In genomic region chr9:64174341-64174740, GRCm38 (mm10) we compare ENCODE assay signal across 9 mouse cellular contexts. TPM values are rescaled to one million over a fixed set of nuclear protein-coding genes. Genes with fewer than 3 reads are reported as not detected.
DNase-seq lines count a peak whose midpoint lies in the region; ATAC-seq and TF ChIP-seq lines count a peak whose summit lies in the region.
"Had no signal": no experiment of that assay in that cellular context is flagged by ENCODE, and none has a peak within 500 bp of the region (broad histone marks: within the 10 kb centered on the region; RNA-seq: fewer than 3 reads in every experiment).

No protein-coding gene starts in this region.

- H3K4me2 ChIP-seq in embryonic facial prominence, embryonic 14.5 days (ENCODE audit: low read depth, low read length), result peak overlapping the region; percentile 92
- H3K4me2 ChIP-seq in neural tube, embryonic 13.5 days, result peak overlapping the region; percentile 94

- no peak for ATAC-seq in embryonic facial prominence, embryonic 14.5 days (ENCODE audit: low read depth)
- no peak for ATAC-seq in neural tube, embryonic 13.5 days (ENCODE audit: low read depth)
- ATAC-seq in cerebellum, adult (ENCODE audit: insufficient number of reproducible peaks, low FRiP score, low TSS enrichment), result no peak

- H3K4me3 ChIP-seq in layer of hippocampus, adult 2 months, result peak overlapping the region; percentile 81
- H3K4me3 ChIP-seq in embryonic facial prominence, embryonic 14.5 days (ENCODE audit: low read depth, low read length), result peak overlapping the region; percentile 56
- peak overlapping the region; percentile 68 for H3K4me3 ChIP-seq in limb, embryonic 10.5 days
- peak overlapping the region; percentile 77 for H3K4me3 ChIP-seq in neural tube, embryonic 13.5 days

- H3K27me3 ChIP-seq in embryonic facial prominence, embryonic 14.5 days (replicated peaks; ENCODE audit: control insufficient read depth, insufficient read depth, low read length), result no peaks in the 10 kb centered on the region
- no peaks in the 10 kb centered on the region for H3K27me3 ChIP-seq in limb, embryonic 10.5 days (ENCODE audit: low read depth, poor library complexity, severe bottlenecking)
- no peaks in the 10 kb centered on the region for H3K27me3 ChIP-seq in neural tube, embryonic 13.5 days

- H3K9me3 ChIP-seq in embryonic facial prominence, embryonic 14.5 days (ENCODE audit: control insufficient read depth, low read length), result no peaks in the 10 kb centered on the region
- H3K9me3 ChIP-seq in limb, embryonic 10.5 days (replicated peaks), result no peaks in the 10 kb centered on the region
- H3K9me3 ChIP-seq in neural tube, embryonic 13.5 days, result no peaks in the 10 kb centered on the region

- peak overlapping the region; percentile 76 for H3K9ac ChIP-seq in embryonic facial prominence, embryonic 14.5 days (ENCODE audit: low read depth, low read length)
- H3K9ac ChIP-seq in neural tube, embryonic 13.5 days, result peak overlapping the region; percentile 84

- DNase-seq in layer of hippocampus, adult 2 months (ENCODE audit: low spot score in 2 of 2), result no peak
- DNase-seq in layer of hippocampus, adult 18-20 months (ENCODE audit: low spot score in 2 of 2), result no peak
- no peak for DNase-seq in embryonic facial prominence, embryonic 14.5 days (ENCODE audit: low spot score)
- DNase-seq in limb, embryonic 10.5 days (ENCODE audit: low spot score), result no peak
- no peak for DNase-seq in cerebellum, adult 11 months
- DNase-seq in testis, postnatal 14 days (ENCODE audit: low spot score), result no peak
- DNase-seq: lung, adult 18-20 months had no signal

- TF ChIP-seq CTCF in layer of hippocampus, adult 2 months (conservative IDR thresholded peaks at IDR 0.05), result no peak

- H3K4me1 ChIP-seq in embryonic facial prominence, embryonic 14.5 days (ENCODE audit: control insufficient read depth, insufficient read depth, low read length), result peaks cover 11% of the 10 kb centered on the region; the same call in 1 of the 2 replicates
- peaks cover 16% of the 10 kb centered on the region for H3K4me1 ChIP-seq in limb, embryonic 10.5 days
- H3K4me1 ChIP-seq in neural tube, embryonic 13.5 days (replicated peaks), result peaks cover 30% of the 10 kb centered on the region

- peaks cover 43% of the 10 kb centered on the region for H3K36me3 ChIP-seq in embryonic facial prominence, embryonic 14.5 days (ENCODE audit: control insufficient read depth, insufficient read depth, low read length)
- H3K36me3 ChIP-seq in limb, embryonic 10.5 days, result peaks cover 51% of the 10 kb centered on the region
- H3K36me3 ChIP-seq in neural tube, embryonic 13.5 days, result peaks cover 41% of the 10 kb centered on the region

- H3K27ac ChIP-seq in layer of hippocampus, adult 2 months, result peak overlapping the region; percentile 97
- no peak overlapping the region for H3K27ac ChIP-seq in embryonic facial prominence, embryonic 14.5 days (replicated peaks; ENCODE audit: low read depth, low read length)
- H3K27ac ChIP-seq in limb, embryonic 10.5 days, result peak overlapping the region; percentile 95; the same call in 1 of the 2 replicates
- no peak overlapping the region for H3K27ac ChIP-seq in neural tube, embryonic 13.5 days (replicated peaks)

RNA-seq across cellular contexts. Expression of gene Rpl4, which starts 1.2 kb away (rescaled TPM):
- total RNA-seq in layer of hippocampus, adult 2 months (2021), result 100 to 1,000 TPM; 607 to 624 TPM
- total RNA-seq in layer of hippocampus, adult 18-20 months (2021), result 100 to 1,000 TPM; 658 to 671 TPM
- polyA plus RNA-seq in embryonic facial prominence, embryonic 14.5 days (2014; fragmentation: Nextera tagmentation; extraction: Ambion mirVana), result 1,344 and 1,393 TPM in 2 replicates
- polyA plus RNA-seq in limb, embryonic 10.5 days (2016; fragmentation: Nextera tagmentation; extraction: Ambion mirVana), result 1,265 and 1,468 TPM in 2 replicates
- polyA plus RNA-seq in neural tube, embryonic 13.5 days (2015; fragmentation: Nextera tagmentation; extraction: Ambion mirVana), result 668 and 699 TPM in 2 replicates

RNA-seq across cellular contexts. Expression of gene Zwilch, which starts 1.4 kb away (rescaled TPM):
- 1 to 10 TPM; 2.6 to 4.8 TPM for total RNA-seq in layer of hippocampus, adult 2 months (2021)
- 1 to 10 TPM; 2.2 to 3.1 TPM for total RNA-seq in layer of hippocampus, adult 18-20 months (2021)
- polyA plus RNA-seq in embryonic facial prominence, embryonic 14.5 days (2014; fragmentation: Nextera tagmentation; extraction: Ambion mirVana), result 10.6 and 17.4 TPM in 2 replicates
- 47.1 and 52.1 TPM in 2 replicates for polyA plus RNA-seq in limb, embryonic 10.5 days (2016; fragmentation: Nextera tagmentation; extraction: Ambion mirVana)
- polyA plus RNA-seq in neural tube, embryonic 13.5 days (2015; fragmentation: Nextera tagmentation; extraction: Ambion mirVana), result 5.0 and 9.5 TPM in 2 replicates

RNA-seq across cellular contexts. Expression of gene Snapc5, which starts 4.7 kb away (rescaled TPM):
- total RNA-seq in layer of hippocampus, adult 2 months (2021), result 10 to 100 TPM; 15.0 to 19.6 TPM
- 10 to 100 TPM; 15.6 to 19.6 TPM for total RNA-seq in layer of hippocampus, adult 18-20 months (2021)
- polyA plus RNA-seq in embryonic facial prominence, embryonic 14.5 days (2014; fragmentation: Nextera tagmentation; extraction: Ambion mirVana), result 19.2 and 21.2 TPM in 2 replicates
- 28.6 and 31.5 TPM in 2 replicates for polyA plus RNA-seq in limb, embryonic 10.5 days (2016; fragmentation: Nextera tagmentation; extraction: Ambion mirVana)
- polyA plus RNA-seq in neural tube, embryonic 13.5 days (2015; fragmentation: Nextera tagmentation; extraction: Ambion mirVana), result 38.4 and 43.0 TPM in 2 replicates

RNA-seq across cellular contexts. Expression of gene Lctl, which starts 57.4 kb away (rescaled TPM):
- not detected for total RNA-seq in layer of hippocampus, adult 2 months (2021)
- not detected for total RNA-seq in layer of hippocampus, adult 18-20 months (2021)
- polyA plus RNA-seq in embryonic facial prominence, embryonic 14.5 days (2014; fragmentation: Nextera tagmentation; extraction: Ambion mirVana), result not detected in 2 replicates
- not detected in 2 replicates for polyA plus RNA-seq in limb, embryonic 10.5 days (2016; fragmentation: Nextera tagmentation; extraction: Ambion mirVana)
- polyA plus RNA-seq in neural tube, embryonic 13.5 days (2015; fragmentation: Nextera tagmentation; extraction: Ambion mirVana), result not detected in 2 replicates

Comparison
In these comparisons a context has a peak if more than half of its experiments do, and no peak if none do; other contexts are left out.
1. H3K27ac ChIP-seq: peak in layer of hippocampus, adult 2 months (single experiment) and limb, embryonic 10.5 days (single experiment); none in embryonic facial prominence, embryonic 14.5 days (single experiment) and neural tube, embryonic 13.5 days (single experiment).
2. Peak in every context shown above with its lines, with median percentiles within 50 percentile points of each other: H3K4me3 ChIP-seq.